Mouse (Mus musculus): Measurements from ENCODE around the gene Pepd.

DNA sequence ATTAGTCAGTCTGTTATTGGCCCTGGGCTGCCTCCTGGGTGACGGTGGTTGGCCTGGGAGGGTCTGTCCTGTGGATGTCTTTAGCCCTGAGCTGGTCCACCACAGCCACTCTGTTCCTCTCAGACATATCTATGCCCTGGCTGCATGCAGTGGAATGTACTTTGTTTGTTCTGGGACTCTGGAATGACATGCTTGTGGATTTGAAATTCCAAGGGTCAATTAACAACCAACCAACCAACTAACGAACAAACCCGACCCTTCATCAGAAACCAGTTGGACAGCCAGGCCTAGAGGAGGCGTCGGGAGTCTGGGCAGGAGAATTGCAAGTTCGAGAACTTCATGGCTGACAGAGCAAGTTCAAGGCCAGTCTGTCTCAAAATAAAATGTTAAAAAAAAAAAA is 5.4 kb downstream of the Pepd start:
- TF ChIP-seq POLR2A (IDR thresholded peaks at IDR 0.05; ENCODE audit: borderline replicate concordance, extremely low read depth, low read depth, low read length) (no peak), CTCF (IDR thresholded peaks at IDR 0.05; ENCODE audit: insufficient read depth, low read length) (no peak)
